Mouse (Mus musculus): Measurements from ENCODE around the gene Tpd52l2.

Gene Tpd52l2

DNA sequence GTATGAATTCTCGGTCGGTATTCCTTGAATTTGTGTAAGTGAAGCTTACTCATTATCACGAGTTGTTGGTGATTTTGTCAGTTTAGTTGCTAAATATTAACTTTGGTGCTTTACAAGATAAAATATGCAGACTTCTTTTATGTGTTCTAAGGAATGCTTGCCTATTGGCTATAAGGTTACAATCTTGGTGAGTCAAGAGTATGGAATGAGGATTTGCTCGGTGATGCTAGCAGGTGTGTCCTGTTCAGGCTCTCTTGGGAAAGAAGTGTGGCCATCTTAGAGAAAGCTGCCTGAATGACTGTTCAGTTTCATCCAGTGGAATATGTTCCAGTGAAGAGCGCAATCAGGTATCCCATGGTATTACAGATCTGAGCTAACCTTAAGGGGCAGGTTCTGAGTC is 28.6 kb downstream of the Tpd52l2 start:
- no peak for ATAC-seq (ENCODE audit: insufficient number of reproducible peaks, low FRiP score, low TSS enrichment)

DNA sequence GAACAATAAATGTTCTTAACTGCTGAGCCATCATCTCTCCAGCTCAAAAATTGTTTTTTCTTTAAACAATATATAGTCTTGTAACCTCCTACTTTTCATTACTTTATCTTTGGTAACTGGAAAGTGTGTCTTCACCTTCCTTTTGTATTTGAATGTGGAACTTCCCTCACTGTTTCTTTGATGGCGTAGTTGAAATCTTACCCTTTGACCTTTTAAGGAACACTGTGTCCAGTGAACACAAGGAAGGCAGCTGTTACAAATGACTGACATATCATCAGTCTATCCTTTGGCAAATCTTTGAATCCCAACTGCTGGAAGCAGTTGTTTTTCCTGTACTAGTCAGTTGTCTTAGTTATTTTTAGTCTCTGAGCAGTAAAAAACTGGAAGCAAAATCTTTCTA is 32.1 kb downstream of the Tpd52l2 start:
- no peak for ATAC-seq (ENCODE audit: insufficient number of reproducible peaks, low FRiP score, low TSS enrichment)

DNA sequence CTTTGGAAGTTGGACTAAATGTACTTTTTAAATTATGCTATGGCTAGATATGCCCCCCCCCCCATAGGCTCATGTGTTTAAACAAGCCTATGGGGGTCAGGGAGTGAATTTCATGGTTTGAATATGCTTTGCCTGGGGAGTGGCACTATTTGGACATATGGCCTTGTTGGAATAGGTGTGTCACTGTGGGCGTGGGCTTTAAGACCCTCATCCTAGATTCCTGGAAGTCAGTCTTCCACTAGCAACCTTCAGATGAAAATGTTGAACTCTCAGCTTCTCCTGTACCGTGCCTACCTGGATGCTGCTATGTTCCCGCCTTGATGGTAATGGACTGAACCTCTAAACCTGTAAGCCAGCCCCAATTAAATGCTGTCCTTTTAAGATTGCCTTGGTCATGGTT is 35.6 kb downstream of the Tpd52l2 start:
- ATAC-seq (ENCODE audit: insufficient number of reproducible peaks, low FRiP score, low TSS enrichment), result no peak

DNA sequence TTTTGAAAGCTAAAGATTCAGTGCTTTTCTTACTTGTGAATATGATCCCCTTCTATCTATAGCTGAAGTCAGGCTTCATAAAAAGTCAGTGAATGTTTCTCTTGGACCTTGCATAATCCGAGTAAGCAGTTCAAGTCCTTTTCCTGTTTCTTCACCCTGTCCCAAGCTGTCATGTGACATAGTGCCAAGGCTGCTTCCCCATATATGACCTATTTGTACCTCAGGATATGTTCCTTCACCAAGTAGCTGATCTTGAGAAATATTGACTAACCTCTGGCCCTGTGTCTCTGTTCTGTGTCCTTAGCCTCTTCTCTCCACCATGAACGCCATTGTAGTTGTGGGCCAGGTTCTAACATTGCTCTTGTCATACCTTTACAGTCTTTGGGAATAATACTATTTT is 39.5 kb downstream of the Tpd52l2 start:
- ATAC-seq (ENCODE audit: insufficient number of reproducible peaks, low FRiP score, low TSS enrichment), result no peak

DNA sequence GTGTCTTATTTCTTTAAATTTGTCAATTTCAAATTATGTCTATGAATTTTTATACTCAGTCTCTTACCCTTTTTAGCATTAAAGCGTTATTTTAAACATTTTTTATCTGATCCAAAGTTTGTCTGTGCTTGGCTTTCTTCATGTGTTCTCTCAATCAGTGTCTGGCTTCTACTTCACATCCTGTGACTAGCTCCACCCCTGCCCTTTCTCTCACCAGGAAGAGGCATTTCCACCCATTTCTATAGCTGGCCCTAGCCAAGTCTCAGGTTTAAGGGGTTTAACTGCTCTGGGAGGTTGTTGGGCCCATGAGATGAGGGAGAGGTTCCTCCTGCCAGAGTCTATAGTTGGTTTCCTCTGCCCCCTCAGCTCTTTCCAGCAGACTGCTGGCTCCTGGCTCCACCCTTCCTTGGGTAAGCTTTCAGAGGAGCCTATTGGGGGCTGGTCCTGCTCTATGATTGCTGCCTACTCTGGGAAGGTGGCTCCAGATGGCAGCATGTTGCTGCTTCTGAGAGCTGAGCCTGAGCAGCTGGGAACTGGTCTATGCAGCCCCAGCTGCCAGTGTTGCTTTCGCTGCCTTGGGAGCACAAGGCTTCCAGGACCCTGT is 40.6 kb downstream of the Tpd52l2 start:
- 0 out of 2 replicates have a peak, but pooled peaks have one; percentile 36 for ATAC-seq (ENCODE audit: insufficient number of reproducible peaks, low FRiP score, low TSS enrichment)

DNA sequence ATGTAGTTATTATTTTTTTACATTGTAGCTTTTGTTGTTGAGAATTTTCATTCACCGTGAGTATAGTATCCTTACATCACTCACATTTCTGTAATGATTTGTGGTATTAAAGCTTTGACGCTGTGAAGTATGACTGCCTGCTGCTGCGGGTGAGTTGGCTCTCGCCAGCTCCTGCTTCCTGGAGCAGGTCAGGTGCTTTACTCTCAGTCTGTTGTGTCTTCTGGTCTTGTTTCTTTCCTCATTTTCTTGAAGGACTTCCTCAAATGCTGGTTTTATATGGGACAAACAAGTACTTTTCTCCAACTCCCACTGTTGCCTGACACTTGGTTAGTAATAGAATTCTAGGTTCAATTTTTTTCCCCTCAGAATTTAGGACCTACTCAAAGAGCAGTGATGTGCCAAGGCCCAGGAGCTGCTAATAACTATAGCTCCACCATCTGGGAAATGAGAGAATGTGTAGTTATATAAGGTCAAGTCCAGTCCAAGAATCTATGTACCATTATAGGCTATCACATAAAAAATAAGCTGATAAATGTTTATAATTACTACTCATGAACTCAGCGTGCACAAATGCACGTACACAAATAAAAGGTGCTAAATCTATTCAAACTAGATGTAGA is 44.9 kb downstream of the Tpd52l2 start:
- ATAC-seq (ENCODE audit: insufficient number of reproducible peaks, low FRiP score, low TSS enrichment), result no peak

DNA sequence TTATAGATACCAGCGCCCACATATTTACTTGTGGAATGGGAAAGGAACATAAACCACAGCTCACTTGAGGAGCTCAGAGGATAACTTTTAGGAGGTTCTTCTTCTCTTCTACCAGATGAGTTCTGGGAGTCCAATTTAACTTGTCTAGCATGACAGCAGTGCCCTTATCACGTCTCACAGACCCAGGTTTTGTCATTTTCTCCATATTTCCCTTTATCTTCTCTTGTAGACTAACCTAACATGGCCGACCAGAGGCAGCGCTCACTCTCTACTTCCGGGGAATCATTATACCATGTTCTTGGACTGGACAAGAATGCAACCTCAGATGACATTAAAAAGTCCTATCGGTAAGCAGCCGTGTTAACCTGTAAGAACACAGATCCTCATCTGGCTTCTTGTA is 49.2 kb downstream of the Tpd52l2 start:
- no peak for ATAC-seq (ENCODE audit: insufficient number of reproducible peaks, low FRiP score, low TSS enrichment)

DNA sequence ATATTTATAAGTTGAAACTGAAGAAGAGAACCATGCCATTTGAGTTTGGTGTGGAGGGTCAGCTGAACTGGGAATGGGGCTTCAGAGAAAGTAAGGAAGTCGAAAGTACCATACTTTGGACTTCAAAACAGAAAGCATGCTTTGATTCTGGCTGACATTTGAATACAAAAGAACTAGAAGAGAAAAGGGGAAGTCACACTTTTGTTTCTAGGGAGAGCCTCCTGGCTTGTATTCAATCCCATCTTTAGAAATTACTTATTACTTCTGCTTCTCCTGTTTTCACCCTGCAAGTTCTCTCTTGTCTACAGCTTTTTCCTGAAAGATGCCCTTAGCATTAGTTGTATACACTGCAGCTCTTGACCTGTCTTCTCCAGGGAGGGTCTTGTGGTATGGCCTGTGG is 51.3 kb downstream of the Tpd52l2 start:
- ATAC-seq (ENCODE audit: insufficient number of reproducible peaks, low FRiP score, low TSS enrichment), result no peak

DNA sequence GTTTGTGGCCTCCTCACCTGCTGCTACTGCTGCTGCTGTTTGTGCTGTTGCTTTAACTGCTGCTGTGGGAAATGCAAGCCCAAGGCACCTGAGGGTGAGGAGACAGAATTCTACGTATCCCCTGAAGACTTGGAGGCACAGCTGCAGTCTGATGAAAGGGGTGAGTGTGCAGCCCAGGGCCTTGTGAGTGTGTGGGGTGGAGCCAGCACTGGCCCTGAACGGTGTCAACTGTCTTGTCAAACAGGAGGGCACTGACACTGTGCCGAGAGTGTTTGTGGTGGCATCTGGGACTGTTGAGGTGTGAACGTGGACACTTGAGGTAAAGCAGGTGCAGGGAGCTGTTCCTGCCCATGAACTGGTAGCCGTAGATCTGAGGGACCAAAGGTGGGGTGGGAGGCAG is 51.7 kb downstream of the Tpd52l2 start:
- ATAC-seq (ENCODE audit: insufficient number of reproducible peaks, low FRiP score, low TSS enrichment), result no peak

DNA sequence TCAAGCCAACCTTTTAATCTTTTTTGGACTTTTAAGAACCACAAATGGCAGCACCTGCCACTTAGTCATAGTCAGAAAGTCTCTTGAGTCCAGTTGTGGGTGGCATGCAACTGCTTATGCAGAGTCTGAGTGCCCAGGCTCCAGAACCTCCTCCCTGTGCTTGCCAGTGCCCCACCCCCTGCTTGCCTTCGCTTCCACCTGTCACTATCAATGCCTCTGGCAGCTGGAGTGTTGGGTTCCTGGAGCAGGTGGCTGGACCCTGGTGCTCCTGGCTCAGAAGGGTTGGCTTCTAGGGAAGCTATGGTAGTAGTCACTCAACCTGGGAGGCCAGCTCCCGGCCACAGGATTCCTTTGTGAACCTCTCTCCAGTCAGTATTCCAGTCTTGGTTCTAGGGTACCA is 53.3 kb downstream of the Tpd52l2 start:
- ATAC-seq (ENCODE audit: insufficient number of reproducible peaks, low FRiP score, low TSS enrichment), result no peak

DNA sequence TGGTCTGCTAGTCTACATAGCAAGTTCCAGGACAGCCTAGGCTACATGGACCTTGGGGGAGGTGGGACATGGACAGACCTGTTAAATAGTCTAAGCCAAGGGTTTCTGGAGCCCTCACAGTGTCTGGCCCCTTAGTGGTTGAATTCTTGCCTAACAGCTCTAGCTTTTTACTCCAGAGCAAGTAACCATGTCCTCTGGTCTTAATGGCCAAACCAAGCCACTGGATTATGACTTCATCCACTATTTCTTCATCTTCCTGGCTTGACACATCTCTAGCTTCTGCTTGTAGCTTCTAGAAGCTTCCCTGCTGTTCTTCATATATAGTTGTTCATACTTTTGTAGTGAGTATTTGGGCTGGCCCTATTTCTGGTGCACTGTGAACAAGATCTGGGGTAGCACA is 56.8 kb downstream of the Tpd52l2 start:
- ATAC-seq (ENCODE audit: insufficient number of reproducible peaks, low FRiP score, low TSS enrichment), result no peak

DNA sequence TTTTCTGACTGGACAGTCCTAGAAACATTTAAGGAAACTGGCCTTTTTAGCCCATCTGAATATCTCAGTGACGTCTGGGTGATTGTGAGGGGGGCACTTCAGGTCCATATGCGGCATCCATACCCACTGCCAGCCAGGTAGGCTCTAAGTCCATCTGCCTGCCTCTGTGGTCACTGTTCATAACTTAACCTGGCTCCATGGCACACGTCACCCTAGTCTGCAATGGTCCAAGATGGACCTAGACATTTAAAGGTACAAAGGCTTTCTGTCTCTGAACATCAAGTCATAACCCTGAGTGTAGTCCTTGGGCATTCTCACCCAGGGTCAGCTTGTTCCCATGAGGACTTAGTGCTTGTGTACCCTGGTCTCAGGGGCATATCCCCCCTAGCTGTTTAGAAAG is 70.4 kb downstream of the Tpd52l2 start:
- no peak for ATAC-seq (ENCODE audit: insufficient number of reproducible peaks, low FRiP score, low TSS enrichment)

Measured in cerebellum, adult (tissue).